Mouse (Mus musculus): Measurements from ENCODE around the gene Dppa3. TPM values are rescaled to one million over a fixed set of nuclear protein-coding genes. Genes with fewer than 3 reads are reported as not detected.
A peak's percentile ranks its signal among the peaks of the same experiment; 100 is the strongest.

Gene Dppa3
- total and polyA plus RNA-seq, 3 experiments, result not detected

DNA sequence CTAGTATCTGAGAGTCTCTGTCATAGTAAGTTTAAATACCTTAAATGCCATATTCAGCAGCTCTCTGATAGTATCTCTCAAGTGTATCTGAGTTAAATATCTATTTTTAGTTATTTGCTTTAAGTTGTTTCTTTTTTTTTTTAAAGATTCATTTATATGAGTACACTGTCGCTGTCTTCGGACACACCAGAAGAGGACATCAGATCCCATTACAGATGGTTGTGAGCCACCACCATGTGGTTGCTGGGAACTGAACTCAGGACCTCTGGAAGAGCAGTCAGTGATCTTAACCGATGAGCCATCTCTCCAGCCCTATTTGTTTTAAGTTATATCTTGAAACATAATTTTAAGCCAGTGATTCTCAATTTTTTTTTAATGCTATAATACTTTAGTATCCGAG lies 25.2 kb upstream of the Dppa3 start:
- H3K27me3 ChIP-seq (ENCODE audit: control insufficient read depth in 1 of 2, insufficient read depth in 2 of 2, low read length in 2 of 2), result no peaks in the 10 kb centered on the region
- H3K9me3 ChIP-seq (replicated peaks; ENCODE audit: insufficient read depth, low read length), result no peaks in the 10 kb centered on the region
- peaks cover 0 to 10% of the 10 kb centered on the region in 2 experiments for H3K36me3 ChIP-seq (ENCODE audit: control insufficient read depth in 1 of 2, insufficient read depth in 2 of 2, low read length in 2 of 2)
- DNase-seq (ENCODE audit: low read depth, low spot score), result no peak
- H3K79me2 ChIP-seq (ENCODE audit: control insufficient read depth, insufficient read depth, low read length, poor library complexity), result no peaks in the 10 kb centered on the region; the same call in 1 of the 2 replicates
- H3K4me1 ChIP-seq (ENCODE audit: control insufficient read depth in 1 of 2, insufficient read depth in 2 of 2, low read length in 2 of 2), result peaks cover 8 to 9% of the 10 kb centered on the region in 2 experiments
- H3K27ac ChIP-seq (ENCODE audit: control insufficient read depth, low read depth, low read length), result no peak overlapping the region
- no peak overlapping the region for H3K9ac ChIP-seq (ENCODE audit: control insufficient read depth, low read depth, low read length, poor library complexity, severe bottlenecking)
- H3K4me3 ChIP-seq (ENCODE audit: control insufficient read depth in 1 of 2, insufficient read depth in 1 of 2, low read depth in 2 of 2, low read length in 2 of 2), result peak overlapping the region in 1 of 2 experiments; percentile 94; a peak in 2 of 4 replicates
- TF ChIP-seq RAD21 (IDR thresholded peaks at IDR 0.05; ENCODE audit: low read depth, low read length) (no peak), ZC3H11A (IDR thresholded peaks at IDR 0.05; ENCODE audit: low read depth, low read length) (no peak), UBTF (IDR thresholded peaks at IDR 0.05; ENCODE audit: borderline replicate concordance, insufficient read depth, low read depth, low read length) (no peak), MXI1 (IDR thresholded peaks at IDR 0.05; ENCODE audit: low read depth, low read length) (no peak), ZMIZ1 (IDR thresholded peaks at IDR 0.05; ENCODE audit: low read depth, low read length) (no peak), CHD2 (IDR thresholded peaks at IDR 0.05; ENCODE audit: low read length) (no peak), POLR2AphosphoS2 (IDR thresholded peaks at IDR 0.05; ENCODE audit: low read length) (no peak), MAZ (IDR thresholded peaks at IDR 0.05; ENCODE audit: low read depth, low read length) (no peak), POLR2AphosphoS5 (IDR thresholded peaks at IDR 0.05; ENCODE audit: borderline replicate concordance, low read depth, low read length) (no peak), E2F4 (IDR thresholded peaks at IDR 0.05; ENCODE audit: borderline replicate concordance, low read depth, low read length) (no peak), USF2 (IDR thresholded peaks at IDR 0.05; ENCODE audit: borderline replicate concordance in 1 of 2, insufficient read depth in 1 of 2, low read depth in 1 of 2, low read length in 2 of 2) (no peak), MAFK (IDR thresholded peaks at IDR 0.05; ENCODE audit: borderline replicate concordance, low read depth, low read length) (no peak)

DNA sequence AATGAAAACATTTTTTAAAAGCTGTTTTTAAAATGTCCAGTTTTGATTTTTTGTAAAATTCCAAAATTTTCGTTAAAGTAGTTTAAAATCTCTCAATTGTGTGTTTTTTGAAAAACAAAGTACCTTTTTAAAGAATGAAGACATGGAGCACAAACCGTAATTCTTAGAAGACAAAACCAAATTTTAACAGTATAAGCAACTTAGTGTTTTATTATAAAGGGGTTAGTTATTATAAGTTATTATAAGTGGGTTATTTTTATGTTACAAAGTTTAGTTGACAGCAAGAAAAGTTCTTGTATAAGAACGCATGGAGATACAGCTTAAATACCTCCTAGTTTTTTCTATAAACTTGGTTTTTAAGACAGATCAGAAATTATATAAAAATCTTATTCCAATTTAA lies 24.6 kb upstream of the Dppa3 start:
- peaks cover 2% of the 10 kb centered on the region for H3K79me2 ChIP-seq (ENCODE audit: control insufficient read depth, insufficient read depth, low read length, poor library complexity)
- TF ChIP-seq NRF1 (IDR thresholded peaks at IDR 0.05; ENCODE audit: insufficient read depth, low read depth, low read length, poor library complexity, severe bottlenecking) (no peak), CHD1 (IDR thresholded peaks at IDR 0.05; ENCODE audit: low read depth, low read length) (peak; percentile 92; the same call in 1 of the 2 replicates)

More for the DNA sequence above, 24.6 kb upstream of the Dppa3 start:
- peak overlapping the region; percentile 86 for H3K9ac ChIP-seq (ENCODE audit: control insufficient read depth, low read depth, low read length, poor library complexity, severe bottlenecking)
- DNase-seq (ENCODE audit: low read depth, low spot score), result no peak
- H3K27ac ChIP-seq (ENCODE audit: control insufficient read depth, low read depth, low read length), result peak overlapping the region; percentile 87
- H3K4me1 ChIP-seq (ENCODE audit: control insufficient read depth in 1 of 2, insufficient read depth in 2 of 2, low read length in 2 of 2), result peaks cover 5 to 9% of the 10 kb centered on the region in 2 experiments
- H3K4me3 ChIP-seq (ENCODE audit: control insufficient read depth in 1 of 2, insufficient read depth in 1 of 2, low read depth in 2 of 2, low read length in 2 of 2), result peak overlapping the region; percentile 70 to 94
- H3K9me3 ChIP-seq (replicated peaks; ENCODE audit: insufficient read depth, low read length), result no peaks in the 10 kb centered on the region
- peaks cover 0 to 10% of the 10 kb centered on the region in 2 experiments for H3K36me3 ChIP-seq (ENCODE audit: control insufficient read depth in 1 of 2, insufficient read depth in 2 of 2, low read length in 2 of 2)
- H3K27me3 ChIP-seq (ENCODE audit: control insufficient read depth in 1 of 2, insufficient read depth in 2 of 2, low read length in 2 of 2), result no peaks in the 10 kb centered on the region
